In the genomic region with DNA sequence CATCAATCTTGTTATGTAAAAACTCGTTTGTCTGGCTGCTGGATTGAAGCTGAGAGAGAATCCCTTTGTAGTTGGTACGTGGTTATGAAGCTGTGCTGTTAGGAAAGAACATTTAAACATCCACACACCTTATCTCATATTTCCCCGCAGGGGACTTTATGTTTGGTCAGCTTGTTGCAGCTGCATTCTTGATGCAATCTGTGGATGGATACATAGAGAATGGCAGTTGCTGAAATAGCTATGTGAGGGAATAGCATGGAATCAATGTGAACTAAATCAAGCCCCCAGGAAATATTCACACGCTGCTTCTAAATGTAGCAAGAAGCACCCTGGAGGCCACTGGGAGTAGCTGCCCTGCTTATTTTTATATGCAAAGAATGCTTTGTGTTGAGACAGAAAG, we compare ENCODE assay signal across 19 mouse cellular contexts.
"Had no signal": no experiment of that assay in that cellular context is flagged by ENCODE, and none has a peak within 500 bp of the region (broad histone marks: within the 10 kb centered on the region; RNA-seq: fewer than 3 reads in every experiment).

No protein-coding gene starts in this region.

- ATAC-seq: intestine, embryonic 16.5 days had no signal

- H3K9me3 ChIP-seq: limb, embryonic 13.5 days; liver, embryonic 13.5 days; neural tube, embryonic 12.5 days; neural tube, embryonic 15.5 days; stomach, embryonic 15.5 days had no signal

- H3K36me3 ChIP-seq: limb, embryonic 13.5 days; liver, embryonic 13.5 days; neural tube, embryonic 12.5 days; neural tube, embryonic 15.5 days; stomach, embryonic 15.5 days had no signal

- H3K4me1 ChIP-seq: limb, embryonic 13.5 days; liver, embryonic 13.5 days; neural tube, embryonic 15.5 days; stomach, embryonic 15.5 days had no signal

- H3K27me3 ChIP-seq: limb, embryonic 13.5 days; liver, embryonic 13.5 days; neural tube, embryonic 12.5 days; neural tube, embryonic 15.5 days; stomach, embryonic 15.5 days had no signal

- H3K4me3 ChIP-seq: limb, embryonic 13.5 days; liver, embryonic 13.5 days; neural tube, embryonic 12.5 days; neural tube, embryonic 15.5 days; stomach, embryonic 15.5 days had no signal

- H3K4me2 ChIP-seq: limb, embryonic 13.5 days; liver, embryonic 13.5 days; neural tube, embryonic 12.5 days; neural tube, embryonic 15.5 days; stomach, embryonic 15.5 days had no signal

- H3K9ac ChIP-seq: limb, embryonic 13.5 days; liver, embryonic 13.5 days; neural tube, embryonic 12.5 days; neural tube, embryonic 15.5 days; stomach, embryonic 15.5 days had no signal

- DNase-seq: kidney, adult 18-20 months; kidney, adult 9 months; kidney, postnatal 14 days; kidney, postnatal 4 days; left cerebral cortex, postnatal 4 days; liver, embryonic 13.5 days; lung, adult 2 months; lung, postnatal 14 days; right cerebral cortex, adult 18-20 months; right cerebral cortex, postnatal 14 days; right cerebral cortex, postnatal 4 days; thymus, adult 18-20 months; thymus, postnatal 36 days had no signal

- H3K27ac ChIP-seq: limb, embryonic 13.5 days; liver, embryonic 13.5 days; macrophage; neural tube, embryonic 12.5 days; neural tube, embryonic 15.5 days; stomach, embryonic 15.5 days had no signal
